Comparison of ENCODE assay signal across 26 mouse cellular contexts in genomic region chr8:41823041-41823440, GRCm38 (mm10).
"Had no signal": no experiment of that assay in that cellular context is flagged by ENCODE, and none has a peak within 500 bp of the region (broad histone marks: within the 10 kb centered on the region; RNA-seq: fewer than 3 reads in every experiment).

No protein-coding gene starts in this region.

- H3K9ac ChIP-seq: heart, embryonic 13.5 days; heart, embryonic 15.5 days; hindbrain, embryonic 13.5 days; hindbrain, embryonic 15.5 days; kidney, embryonic 15.5 days; limb, embryonic 13.5 days; liver, embryonic 13.5 days had no signal

- H3K36me3 ChIP-seq: heart, embryonic 13.5 days; heart, embryonic 15.5 days; hindbrain, embryonic 13.5 days; hindbrain, embryonic 15.5 days; kidney, embryonic 15.5 days; limb, embryonic 13.5 days; liver, embryonic 13.5 days had no signal

- DNase-seq: gastrocnemius, postnatal 14 days; gastrocnemius, postnatal 36 days; heart, adult 11 months; heart, adult 2 months; heart, postnatal 14 days; heart, postnatal 36 days; kidney, adult 11 months; kidney, adult 2 months; kidney, adult 9 months; kidney, postnatal 14 days; kidney, postnatal 36 days; liver; liver, embryonic 13.5 days had no signal

- H3K27me3 ChIP-seq: heart, embryonic 13.5 days; heart, embryonic 15.5 days; hindbrain, embryonic 13.5 days; hindbrain, embryonic 15.5 days; kidney, embryonic 15.5 days; liver, embryonic 13.5 days had no signal

- H3K4me2 ChIP-seq: heart, embryonic 11.5 days; heart, embryonic 13.5 days; heart, embryonic 15.5 days; hindbrain, embryonic 13.5 days; hindbrain, embryonic 15.5 days; kidney, embryonic 15.5 days; limb, embryonic 13.5 days; liver, embryonic 11.5 days; liver, embryonic 13.5 days had no signal

- H3K4me1 ChIP-seq: heart, embryonic 15.5 days; hindbrain, embryonic 13.5 days; hindbrain, embryonic 15.5 days; liver, embryonic 13.5 days had no signal

- H3K9me3 ChIP-seq: heart, embryonic 13.5 days; heart, embryonic 15.5 days; hindbrain, embryonic 13.5 days; hindbrain, embryonic 15.5 days; kidney, embryonic 15.5 days; limb, embryonic 13.5 days; liver, embryonic 13.5 days had no signal

- ATAC-seq: hindbrain, postnatal 0 days; intestine, embryonic 16.5 days had no signal

- H3K4me3 ChIP-seq: heart, adult 2 months; heart, embryonic 13.5 days; heart, embryonic 15.5 days; hindbrain, embryonic 13.5 days; hindbrain, embryonic 15.5 days; kidney, embryonic 15.5 days; layer of hippocampus, adult 2 months; left cerebral cortex, adult 2 months; limb, embryonic 13.5 days; liver, embryonic 13.5 days had no signal

- H3K27ac ChIP-seq: heart, adult 2 months; heart, embryonic 13.5 days; heart, embryonic 15.5 days; hindbrain, embryonic 13.5 days; hindbrain, embryonic 15.5 days; hindbrain, postnatal 0 days; kidney, embryonic 15.5 days; kidney, postnatal 0 days; layer of hippocampus, adult 2 months; limb, embryonic 13.5 days; liver, embryonic 13.5 days had no signal
